Mouse (Mus musculus): ENCODE measurements at regions not wholly inside any gene's neighbourhood (a gene's known extent, or its start where the extent isn't known, plus 50 kb on each side); places are given as distances from the start of the nearest gene placed in this dataset.

GRCm38 (mm10) chr12:74523988-74524387 lies 207.8 kb upstream of the Gm11042 start:
- no peak for DNase-seq (ENCODE audit: low read depth, low spot score)

- no peak for DNase-seq (ENCODE audit: low read depth, low spot score)
These were observed 201.8 kb upstream of the Gm11042 start for GRCm38 (mm10) chr12:74518032-74518431.

GRCm38 (mm10) chr12:74516527-74516926 lies 200.3 kb upstream of the Gm11042 start:
- DNase-seq (ENCODE audit: low read depth, low spot score): peak; percentile 80

- no peak for DNase-seq (ENCODE audit: low read depth, low spot score)
These were observed 186.6 kb upstream of the Gm11042 start for GRCm38 (mm10) chr12:74502791-74503190.

GRCm38 (mm10) chr12:74477619-74478018 lies 161.4 kb upstream of the Gm11042 start:
- DNase-seq (ENCODE audit: low read depth, low spot score): peak; percentile 82

- DNase-seq (ENCODE audit: low read depth, low spot score): no peak
These were observed 158.5 kb upstream of the Gm11042 start for GRCm38 (mm10) chr12:74474741-74475140.

GRCm38 (mm10) chr12:74458521-74458920 lies 142.3 kb upstream of the Gm11042 start:
- DNase-seq (ENCODE audit: low read depth, low spot score): peak; percentile 93

- DNase-seq (ENCODE audit: low read depth, low spot score): peak; percentile 22
These were observed 136.3 kb upstream of the Gm11042 start for GRCm38 (mm10) chr12:74452375-74453090.

- DNase-seq (ENCODE audit: low read depth, low spot score): peak; percentile 18
These were observed 132.1 kb upstream of the Gm11042 start for GRCm38 (mm10) chr12:74448248-74448647.

GRCm38 (mm10) chr12:74434874-74435273 lies 118.7 kb upstream of the Gm11042 start:
- DNase-seq (ENCODE audit: low read depth, low spot score): no peak

GRCm38 (mm10) chr12:74414738-74415137 lies 98.5 kb upstream of the Gm11042 start:
- peak; percentile 11 for DNase-seq (ENCODE audit: low read depth, low spot score)

- DNase-seq (ENCODE audit: low read depth, low spot score): no peak
These were observed 94.3 kb upstream of the Gm11042 start for GRCm38 (mm10) chr12:74410511-74410910.

- peak; percentile 29 for DNase-seq (ENCODE audit: low read depth, low spot score)
These were observed 91.4 kb upstream of the Gm11042 start for GRCm38 (mm10) chr12:74407591-74408095.

- DNase-seq (ENCODE audit: low read depth, low spot score): peak; percentile 60
These were observed 73.6 kb upstream of the Gm11042 start for GRCm38 (mm10) chr12:74389811-74390210.
